Mouse (Mus musculus): ENCODE measurements at regions not wholly inside any gene's neighbourhood (a gene's known extent, or its start where the extent isn't known, plus 50 kb on each side); places are given as distances from the start of the nearest gene placed in this dataset.

GRCm38 (mm10) chr12:70698466-70698865 lies 126.8 kb upstream of the Frmd6 start:
- H3K4me1 ChIP-seq (ENCODE audit: control insufficient read depth, insufficient read depth, low read length): 0 out of 2 replicates have a peak, but pooled peaks cover 2% of the 10 kb centered on the region
- H3K9ac ChIP-seq (ENCODE audit: low read depth, low read length): no peak overlapping the region
- no peak overlapping the region for H3K4me3 ChIP-seq (ENCODE audit: low read depth, low read length)
- 81% methylated on average over 6 of the region's 6 CpGs for WGBS
- H3K27me3 ChIP-seq (ENCODE audit: control insufficient read depth, insufficient read depth, low read depth, low read length): no peaks in the 10 kb centered on the region
- H3K36me3 ChIP-seq (ENCODE audit: control insufficient read depth, insufficient read depth, low read length): no peaks in the 10 kb centered on the region
- H3K4me2 ChIP-seq (ENCODE audit: low read length): no peak overlapping the region
- ATAC-seq: no peak
- no peaks in the 10 kb centered on the region for H3K9me3 ChIP-seq (replicated peaks; ENCODE audit: control insufficient read depth, low read length, poor library complexity, severe bottlenecking)
- no peak overlapping the region for H3K27ac ChIP-seq (ENCODE audit: low read length)

- Histone ChIP-seq H3K4me1 (ENCODE audit: control insufficient read depth, insufficient read depth, low read length) (0 out of 2 replicates have a peak, but pooled peaks cover 2% of the 10 kb centered on the region), H3K27ac (ENCODE audit: low read length) (no peak overlapping the region), H3K27me3 (ENCODE audit: control insufficient read depth, insufficient read depth, low read depth, low read length) (no peaks in the 10 kb centered on the region), H3K9me3 (replicated peaks; ENCODE audit: control insufficient read depth, low read length, poor library complexity, severe bottlenecking) (no peaks in the 10 kb centered on the region), H3K9ac (ENCODE audit: low read depth, low read length) (no peak overlapping the region), H3K4me3 (ENCODE audit: low read depth, low read length) (no peak overlapping the region), H3K36me3 (ENCODE audit: control insufficient read depth, insufficient read depth, low read length) (no peaks in the 10 kb centered on the region), H3K4me2 (ENCODE audit: low read length) (no peak overlapping the region)
- ATAC-seq: no peak
- 94% methylated on average over 5 of the region's 5 CpGs for WGBS
These were observed 122.8 kb upstream of the Frmd6 start for GRCm38 (mm10) chr12:70702473-70702872.

- no peak for ATAC-seq
- H3K36me3 ChIP-seq (ENCODE audit: control insufficient read depth, insufficient read depth, low read length): no peaks in the 10 kb centered on the region
- no peak overlapping the region for H3K4me3 ChIP-seq (ENCODE audit: low read depth, low read length)
- no peak overlapping the region for H3K27ac ChIP-seq (ENCODE audit: low read length)
- no peaks in the 10 kb centered on the region for H3K27me3 ChIP-seq (ENCODE audit: control insufficient read depth, insufficient read depth, low read depth, low read length)
- WGBS: 87% methylated on average over 11 of the region's 11 CpGs
- H3K9me3 ChIP-seq (replicated peaks; ENCODE audit: control insufficient read depth, low read length, poor library complexity, severe bottlenecking): no peaks in the 10 kb centered on the region
- no peak overlapping the region for H3K4me2 ChIP-seq (ENCODE audit: low read length)
- no peaks in the 10 kb centered on the region for H3K4me1 ChIP-seq (ENCODE audit: control insufficient read depth, insufficient read depth, low read length)
- H3K9ac ChIP-seq (ENCODE audit: low read depth, low read length): no peak overlapping the region
These were observed 118.3 kb upstream of the Frmd6 start for GRCm38 (mm10) chr12:70706806-70707628.

- Histone ChIP-seq H3K4me2 (ENCODE audit: low read length) (no peak overlapping the region), H3K27ac (ENCODE audit: low read length) (no peak overlapping the region), H3K4me3 (ENCODE audit: low read depth, low read length) (no peak overlapping the region), H3K9ac (ENCODE audit: low read depth, low read length) (no peak overlapping the region), H3K4me1 (ENCODE audit: control insufficient read depth, insufficient read depth, low read length) (no peaks in the 10 kb centered on the region), H3K9me3 (replicated peaks; ENCODE audit: control insufficient read depth, low read length, poor library complexity, severe bottlenecking) (no peaks in the 10 kb centered on the region), H3K36me3 (ENCODE audit: control insufficient read depth, insufficient read depth, low read length) (no peaks in the 10 kb centered on the region), H3K27me3 (ENCODE audit: control insufficient read depth, insufficient read depth, low read depth, low read length) (no peaks in the 10 kb centered on the region)
- 73% methylated on average over 6 of the region's 6 CpGs for WGBS
- ATAC-seq: no peak
These were observed 117.6 kb upstream of the Frmd6 start for GRCm38 (mm10) chr12:70707629-70708289.

GRCm38 (mm10) chr12:70708290-70708668 lies 117.0 kb upstream of the Frmd6 start:
- Histone ChIP-seq H3K4me1 (ENCODE audit: control insufficient read depth, insufficient read depth, low read length) (no peaks in the 10 kb centered on the region), H3K27me3 (ENCODE audit: control insufficient read depth, insufficient read depth, low read depth, low read length) (no peaks in the 10 kb centered on the region), H3K27ac (ENCODE audit: low read length) (no peak overlapping the region), H3K4me3 (ENCODE audit: low read depth, low read length) (no peak overlapping the region), H3K9ac (ENCODE audit: low read depth, low read length) (no peak overlapping the region), H3K36me3 (ENCODE audit: control insufficient read depth, insufficient read depth, low read length) (no peaks in the 10 kb centered on the region), H3K9me3 (replicated peaks; ENCODE audit: control insufficient read depth, low read length, poor library complexity, severe bottlenecking) (no peaks in the 10 kb centered on the region), H3K4me2 (ENCODE audit: low read length) (no peak overlapping the region)
- WGBS: 91% methylated on average over 5 of the region's 5 CpGs
- no peak for ATAC-seq

- H3K36me3 ChIP-seq (ENCODE audit: control insufficient read depth, insufficient read depth, low read length): no peaks in the 10 kb centered on the region
- H3K9me3 ChIP-seq (replicated peaks; ENCODE audit: control insufficient read depth, low read length, poor library complexity, severe bottlenecking): no peaks in the 10 kb centered on the region
- no peak overlapping the region for H3K9ac ChIP-seq (ENCODE audit: low read depth, low read length)
- no peak overlapping the region for H3K27ac ChIP-seq (ENCODE audit: low read length)
- WGBS: 91% methylated on average over 7 of the region's 7 CpGs
- no peak overlapping the region for H3K4me2 ChIP-seq (ENCODE audit: low read length)
- H3K27me3 ChIP-seq (ENCODE audit: control insufficient read depth, insufficient read depth, low read depth, low read length): no peaks in the 10 kb centered on the region
- no peak for ATAC-seq
- no peak overlapping the region for H3K4me3 ChIP-seq (ENCODE audit: low read depth, low read length)
- no peaks in the 10 kb centered on the region for H3K4me1 ChIP-seq (ENCODE audit: control insufficient read depth, insufficient read depth, low read length)
These were observed 115.0 kb upstream of the Frmd6 start for GRCm38 (mm10) chr12:70710311-70710710.

GRCm38 (mm10) chr12:70711030-70711429 lies 114.3 kb upstream of the Frmd6 start:
- ATAC-seq: no peak

GRCm38 (mm10) chr12:70712322-70713024 lies 112.8 kb upstream of the Frmd6 start:
- H3K4me2 ChIP-seq (ENCODE audit: low read length): no peak overlapping the region
- no peaks in the 10 kb centered on the region for H3K36me3 ChIP-seq (ENCODE audit: control insufficient read depth, insufficient read depth, low read length)
- ATAC-seq: no peak
- H3K9ac ChIP-seq (ENCODE audit: low read depth, low read length): no peak overlapping the region
- H3K27ac ChIP-seq (ENCODE audit: low read length): no peak overlapping the region
- no peaks in the 10 kb centered on the region for H3K9me3 ChIP-seq (replicated peaks; ENCODE audit: control insufficient read depth, low read length, poor library complexity, severe bottlenecking)
- H3K4me3 ChIP-seq (ENCODE audit: low read depth, low read length): no peak overlapping the region
- no peaks in the 10 kb centered on the region for H3K4me1 ChIP-seq (ENCODE audit: control insufficient read depth, insufficient read depth, low read length)
- no peaks in the 10 kb centered on the region for H3K27me3 ChIP-seq (ENCODE audit: control insufficient read depth, insufficient read depth, low read depth, low read length)
- WGBS: 68% methylated on average over 5 of the region's 5 CpGs

More at GRCm38 (mm10) chr12:70711030-70711429, 114.3 kb upstream of the Frmd6 start:
- Histone ChIP-seq H3K9me3 (replicated peaks; ENCODE audit: control insufficient read depth, low read length, poor library complexity, severe bottlenecking) (no peaks in the 10 kb centered on the region), H3K27ac (ENCODE audit: low read length) (no peak overlapping the region), H3K36me3 (ENCODE audit: control insufficient read depth, insufficient read depth, low read length) (no peaks in the 10 kb centered on the region), H3K4me3 (ENCODE audit: low read depth, low read length) (no peak overlapping the region), H3K27me3 (ENCODE audit: control insufficient read depth, insufficient read depth, low read depth, low read length) (no peaks in the 10 kb centered on the region), H3K9ac (ENCODE audit: low read depth, low read length) (no peak overlapping the region), H3K4me2 (ENCODE audit: low read length) (no peak overlapping the region), H3K4me1 (ENCODE audit: control insufficient read depth, insufficient read depth, low read length) (no peaks in the 10 kb centered on the region)
- WGBS: 62% methylated on average over 5 of the region's 5 CpGs
